Mouse (Mus musculus): Measurements from ENCODE around the gene Fam216b. TPM values are rescaled to one million over a fixed set of nuclear protein-coding genes. Genes with fewer than 3 reads are reported as not detected.

The Fam216b gene
- polyA plus RNA-seq, 1 experiment from 2014 or later, result not detected

DNA sequence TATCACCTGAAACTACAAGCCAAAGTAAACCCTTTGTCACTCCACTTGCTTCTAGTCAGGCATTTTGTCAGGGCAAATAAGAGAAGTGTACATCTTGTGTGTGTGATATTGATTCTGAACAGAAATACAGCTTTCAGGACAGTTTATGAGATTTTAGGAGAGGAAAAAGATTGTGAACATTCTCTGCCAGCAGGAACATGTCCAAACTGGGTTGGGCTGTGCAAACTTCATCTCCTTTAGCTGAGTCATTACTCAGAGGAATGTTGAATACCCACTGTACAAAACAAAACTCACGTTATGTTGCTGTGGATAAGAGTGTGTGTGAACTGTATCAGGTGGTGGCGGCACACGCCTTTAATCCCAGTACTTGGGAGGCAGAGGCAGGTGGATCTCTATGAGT is 22.1 kb upstream of the Fam216b start:
- Histone ChIP-seq H3K27ac (ENCODE audit: low read depth, low read length) (no peak overlapping the region), H3K4me3 (ENCODE audit: low read depth, low read length) (no peak overlapping the region), H3K9me3 (ENCODE audit: control insufficient read depth, low read length) (no peaks in the 10 kb centered on the region), H3K36me3 (ENCODE audit: control insufficient read depth, insufficient read depth, low read length) (no peaks in the 10 kb centered on the region), H3K4me1 (replicated peaks; ENCODE audit: control insufficient read depth, insufficient read depth, low read length) (no peaks in the 10 kb centered on the region), H3K4me2 (ENCODE audit: low read depth, low read length, severe bottlenecking) (no peak overlapping the region), H3K27me3 (ENCODE audit: control insufficient read depth, insufficient read depth, low read length) (no peaks in the 10 kb centered on the region), H3K9ac (ENCODE audit: low read length) (no peak overlapping the region)
- WGBS, result 95% methylated on average over 3 of the region's 3 CpGs
- no peak for ATAC-seq (replicated peaks; ENCODE audit: low FRiP score)
- no peak for DNase-seq (ENCODE audit: low spot score)

DNA sequence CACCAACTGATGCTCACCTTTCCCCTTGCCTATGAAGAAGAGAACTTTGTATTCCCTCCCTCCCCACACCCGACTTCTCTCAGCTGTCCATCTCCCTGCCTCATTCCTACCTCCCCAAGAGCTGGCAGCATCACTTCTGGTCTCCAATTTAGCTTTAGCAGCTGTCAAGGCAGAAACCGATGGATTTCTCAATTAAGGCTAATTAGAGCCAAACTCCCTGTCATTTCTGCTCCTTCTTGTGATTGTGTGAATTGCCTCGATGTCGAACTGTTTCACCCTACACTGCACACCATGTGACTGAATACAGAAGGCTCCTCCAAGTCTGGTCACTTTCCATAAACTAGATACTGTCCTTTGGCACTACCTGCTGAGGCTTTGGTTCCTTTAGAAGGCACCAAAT is 20.6 kb upstream of the Fam216b start:
- H3K36me3 ChIP-seq (ENCODE audit: control insufficient read depth, insufficient read depth, low read length), result no peaks in the 10 kb centered on the region
- no peak overlapping the region for H3K4me3 ChIP-seq (ENCODE audit: low read depth, low read length)
- no peak overlapping the region for H3K4me2 ChIP-seq (ENCODE audit: low read depth, low read length, severe bottlenecking)
- H3K27me3 ChIP-seq (ENCODE audit: control insufficient read depth, insufficient read depth, low read length), result no peaks in the 10 kb centered on the region
- no peaks in the 10 kb centered on the region for H3K9me3 ChIP-seq (ENCODE audit: control insufficient read depth, low read length)
- WGBS, result 59% methylated on average over 4 of the region's 4 CpGs
- H3K4me1 ChIP-seq (replicated peaks; ENCODE audit: control insufficient read depth, insufficient read depth, low read length), result no peaks in the 10 kb centered on the region
- H3K27ac ChIP-seq (ENCODE audit: low read depth, low read length), result no peak overlapping the region
- H3K9ac ChIP-seq (ENCODE audit: low read length), result no peak overlapping the region
- no peak for ATAC-seq (replicated peaks; ENCODE audit: low FRiP score)
- no peak for DNase-seq (ENCODE audit: low spot score)

DNA sequence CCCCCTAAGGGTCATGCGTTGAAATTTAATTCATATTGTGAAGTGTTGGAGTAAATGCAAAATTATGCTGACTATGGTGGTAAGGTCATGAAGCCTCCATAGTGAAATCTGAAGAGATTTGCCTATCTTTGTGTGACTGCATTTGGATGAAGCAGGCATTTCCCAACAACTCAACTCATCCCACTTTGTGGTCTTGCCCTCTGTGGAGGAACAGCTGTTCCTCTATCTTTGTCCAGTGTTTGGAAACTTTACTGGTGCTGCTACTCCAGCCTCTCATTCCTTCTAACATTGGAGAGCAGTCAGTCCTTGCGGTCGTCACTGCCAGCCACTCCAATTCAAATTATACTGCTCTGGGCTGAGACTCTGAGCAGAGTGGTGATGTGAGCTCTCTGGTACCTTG is 19.6 kb upstream of the Fam216b start:
- ATAC-seq (replicated peaks; ENCODE audit: low FRiP score), result no peak

DNA sequence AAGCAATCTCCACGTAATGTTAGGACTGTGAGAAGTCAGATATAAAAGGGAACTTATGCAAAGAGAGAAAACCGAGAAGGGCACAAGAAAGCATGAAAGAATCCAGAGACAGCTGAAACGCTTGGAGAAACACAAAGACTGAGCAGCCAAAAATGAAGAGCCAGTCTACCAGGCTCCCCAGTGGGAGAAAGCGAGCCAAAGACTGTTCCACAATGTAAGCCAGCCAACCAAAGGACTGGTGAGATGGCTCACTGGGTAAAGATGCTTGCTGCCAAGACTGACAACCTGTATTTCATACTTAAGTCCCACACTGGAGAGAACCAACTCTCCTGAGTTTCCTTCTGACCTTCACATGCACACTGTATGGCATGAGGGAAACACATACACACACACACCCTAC is 784 bp upstream of the Fam216b start:
- Histone ChIP-seq H3K4me3 (ENCODE audit: low read depth, low read length) (no peak overlapping the region), H3K9ac (ENCODE audit: low read length) (no peak overlapping the region), H3K9me3 (ENCODE audit: control insufficient read depth, low read length) (no peaks in the 10 kb centered on the region), H3K4me2 (ENCODE audit: low read depth, low read length, severe bottlenecking) (no peak overlapping the region), H3K36me3 (ENCODE audit: control insufficient read depth, insufficient read depth, low read length) (no peaks in the 10 kb centered on the region), H3K4me1 (replicated peaks; ENCODE audit: control insufficient read depth, insufficient read depth, low read length) (0 out of 2 replicates have a peak, but pooled peaks cover 2% of the 10 kb centered on the region), H3K27me3 (ENCODE audit: control insufficient read depth, insufficient read depth, low read length) (no peaks in the 10 kb centered on the region), H3K27ac (ENCODE audit: low read depth, low read length) (no peak overlapping the region)
- ATAC-seq (replicated peaks; ENCODE audit: low FRiP score) (no peak), DNase-seq (ENCODE audit: low spot score) (no peak)
- 84% methylated on average over 4 of the region's 4 CpGs for WGBS

More for the DNA sequence above, 19.6 kb upstream of the Fam216b start:
- WGBS, result 90% methylated on average over 3 of the region's 3 CpGs
- no peaks in the 10 kb centered on the region for H3K4me1 ChIP-seq (replicated peaks; ENCODE audit: control insufficient read depth, insufficient read depth, low read length)
- H3K9me3 ChIP-seq (ENCODE audit: control insufficient read depth, low read length), result no peaks in the 10 kb centered on the region
- no peaks in the 10 kb centered on the region for H3K27me3 ChIP-seq (ENCODE audit: control insufficient read depth, insufficient read depth, low read length)
- no peak overlapping the region for H3K4me2 ChIP-seq (ENCODE audit: low read depth, low read length, severe bottlenecking)
- no peak overlapping the region for H3K27ac ChIP-seq (ENCODE audit: low read depth, low read length)
- no peak overlapping the region for H3K9ac ChIP-seq (ENCODE audit: low read length)
- DNase-seq (ENCODE audit: low spot score), result no peak
- H3K4me3 ChIP-seq (ENCODE audit: low read depth, low read length), result no peak overlapping the region
- H3K36me3 ChIP-seq (ENCODE audit: control insufficient read depth, insufficient read depth, low read length), result no peaks in the 10 kb centered on the region

DNA sequence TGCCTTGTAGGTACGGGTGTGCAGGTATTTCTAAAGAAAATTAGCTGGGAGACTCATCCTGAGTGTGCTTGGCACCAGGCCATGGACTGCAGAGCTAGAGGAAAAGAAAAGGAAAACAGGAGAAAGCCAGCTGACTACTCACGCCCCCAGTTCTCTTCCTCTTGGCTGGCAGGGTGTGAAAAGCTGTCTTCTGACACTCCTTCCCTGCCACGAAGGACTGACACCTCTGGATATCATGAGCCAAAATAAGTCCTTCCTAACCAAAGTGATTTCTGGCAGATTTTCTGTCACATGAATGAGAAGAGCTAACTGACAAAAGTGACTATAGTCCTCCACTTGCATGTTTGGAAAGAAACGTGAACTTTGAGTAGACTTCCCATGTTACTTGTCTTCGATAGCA is 5.3 kb downstream of the Fam216b start:
- H3K9ac ChIP-seq (ENCODE audit: low read length), result no peak overlapping the region
- no peak overlapping the region for H3K4me3 ChIP-seq (ENCODE audit: low read depth, low read length)
- 0 out of 2 replicates have a peak, but pooled peaks cover 2% of the 10 kb centered on the region for H3K4me1 ChIP-seq (replicated peaks; ENCODE audit: control insufficient read depth, insufficient read depth, low read length)
- H3K9me3 ChIP-seq (ENCODE audit: control insufficient read depth, low read length), result no peaks in the 10 kb centered on the region
- no peak overlapping the region for H3K27ac ChIP-seq (ENCODE audit: low read depth, low read length)
- no peak overlapping the region for H3K4me2 ChIP-seq (ENCODE audit: low read depth, low read length, severe bottlenecking)
- ATAC-seq (replicated peaks; ENCODE audit: low FRiP score), result no peak
- no peaks in the 10 kb centered on the region for H3K36me3 ChIP-seq (ENCODE audit: control insufficient read depth, insufficient read depth, low read length)
- no peak for DNase-seq (ENCODE audit: low spot score)
- 83% methylated on average over 5 of the region's 5 CpGs for WGBS
- no peaks in the 10 kb centered on the region for H3K27me3 ChIP-seq (ENCODE audit: control insufficient read depth, insufficient read depth, low read length)

DNA sequence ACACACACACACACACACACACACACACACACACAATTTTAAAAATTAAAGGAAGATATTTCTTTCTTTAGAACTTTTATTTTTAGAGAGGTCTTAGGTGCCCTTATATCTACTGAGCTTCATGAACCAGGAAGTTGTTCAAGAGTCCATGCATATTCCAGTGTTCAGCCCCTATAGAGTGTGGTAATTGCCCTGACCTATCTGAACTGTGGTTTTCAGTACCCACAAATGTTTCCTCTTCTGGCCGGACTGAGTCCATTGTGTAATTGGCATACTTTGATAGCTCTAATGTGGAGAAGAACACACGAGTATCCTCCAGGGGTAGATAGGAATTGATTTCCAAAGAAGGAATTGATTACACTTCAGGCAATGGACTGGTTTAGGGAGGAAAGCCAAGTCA is 11.3 kb downstream of the Fam216b start:
- no peaks in the 10 kb centered on the region for H3K4me1 ChIP-seq (replicated peaks; ENCODE audit: control insufficient read depth, insufficient read depth, low read length)
- no peak overlapping the region for H3K27ac ChIP-seq (ENCODE audit: low read depth, low read length)
- H3K4me3 ChIP-seq (ENCODE audit: low read depth, low read length), result no peak overlapping the region

DNA sequence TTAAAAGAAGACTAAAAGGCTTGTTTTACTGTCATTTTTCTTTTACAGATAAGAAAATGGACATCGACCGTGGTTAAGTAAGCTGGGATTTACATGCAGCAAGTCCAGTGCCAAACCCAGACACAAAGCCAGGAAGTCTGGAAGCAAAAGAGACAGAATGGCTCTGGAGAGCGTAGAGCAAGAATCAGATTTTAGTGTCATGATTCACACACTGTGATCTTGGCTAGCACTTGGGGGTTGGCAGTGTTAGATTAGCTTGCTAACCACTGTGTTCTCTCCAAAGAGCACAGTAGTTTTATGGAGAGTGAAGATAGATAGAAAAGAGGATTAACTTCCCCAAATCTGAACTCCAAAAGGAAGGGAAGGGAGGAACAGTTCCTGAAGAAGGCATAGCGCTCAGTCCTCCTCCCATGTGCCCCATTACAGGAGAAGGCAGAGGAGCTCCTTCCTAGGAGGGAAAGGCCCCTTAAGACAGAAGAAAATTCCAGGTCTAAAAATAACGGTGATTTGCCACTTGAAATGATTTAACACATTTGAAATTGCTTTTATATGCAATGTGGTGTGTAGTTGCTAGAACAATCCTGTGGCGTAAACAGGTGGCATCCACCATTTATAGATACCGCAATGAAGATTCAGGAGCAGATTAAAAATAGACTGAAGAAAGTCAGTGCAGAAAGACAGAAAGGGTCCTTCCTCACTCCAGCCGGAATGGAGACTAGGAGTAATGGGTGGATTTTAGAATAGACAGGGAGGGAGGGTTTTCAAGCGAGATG is 22.7 kb downstream of the Fam216b start:
- DNase-seq (ENCODE audit: low spot score) (no peak), ATAC-seq (replicated peaks; ENCODE audit: low FRiP score) (no peak)
- Histone ChIP-seq H3K4me2 (ENCODE audit: low read depth, low read length, severe bottlenecking) (no peak overlapping the region), H3K4me1 (replicated peaks; ENCODE audit: control insufficient read depth, insufficient read depth, low read length) (no peaks in the 10 kb centered on the region), H3K36me3 (ENCODE audit: control insufficient read depth, insufficient read depth, low read length) (no peaks in the 10 kb centered on the region), H3K9ac (ENCODE audit: low read length) (no peak overlapping the region), H3K27ac (ENCODE audit: low read depth, low read length) (no peak overlapping the region), H3K4me3 (ENCODE audit: low read depth, low read length) (no peak overlapping the region), H3K27me3 (ENCODE audit: control insufficient read depth, insufficient read depth, low read length) (no peaks in the 10 kb centered on the region), H3K9me3 (ENCODE audit: control insufficient read depth, low read length) (no peaks in the 10 kb centered on the region)
- 92% methylated on average over 9 of the region's 9 CpGs for WGBS

More for the DNA sequence above, 11.3 kb downstream of the Fam216b start:
- H3K9ac ChIP-seq (ENCODE audit: low read length), result no peak overlapping the region
- H3K9me3 ChIP-seq (ENCODE audit: control insufficient read depth, low read length), result no peaks in the 10 kb centered on the region
- H3K36me3 ChIP-seq (ENCODE audit: control insufficient read depth, insufficient read depth, low read length), result no peaks in the 10 kb centered on the region
- DNase-seq (ENCODE audit: low spot score) (no peak), ATAC-seq (replicated peaks; ENCODE audit: low FRiP score) (no peak)
- WGBS, result 58% methylated on average over 2 of the region's 2 CpGs
- H3K4me2 ChIP-seq (ENCODE audit: low read depth, low read length, severe bottlenecking), result no peak overlapping the region
- H3K27me3 ChIP-seq (ENCODE audit: control insufficient read depth, insufficient read depth, low read length), result no peaks in the 10 kb centered on the region

DNA sequence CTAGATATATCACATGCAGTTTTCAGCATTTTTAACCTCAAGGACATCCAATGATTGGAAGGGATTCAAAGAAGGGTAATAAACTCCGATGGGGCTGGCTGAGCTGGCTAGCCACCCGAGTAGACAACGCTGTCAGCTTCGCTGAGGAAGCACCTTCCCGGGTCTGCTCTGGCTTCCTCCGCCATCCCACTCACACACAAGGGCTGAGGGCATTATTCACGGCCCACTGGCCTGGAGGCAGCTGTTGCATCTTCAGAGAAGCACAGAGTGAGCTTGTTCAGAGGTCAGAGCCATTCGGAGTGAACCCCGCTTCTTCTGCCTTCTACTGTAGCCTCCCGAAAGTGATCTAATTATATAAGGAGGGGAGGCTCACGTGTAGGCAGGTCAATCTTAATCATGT is 26.3 kb downstream of the Fam216b start:
- H3K9ac ChIP-seq (ENCODE audit: low read length), result no peak overlapping the region
- no peaks in the 10 kb centered on the region for H3K36me3 ChIP-seq (ENCODE audit: control insufficient read depth, insufficient read depth, low read length)
- no peaks in the 10 kb centered on the region for H3K4me1 ChIP-seq (replicated peaks; ENCODE audit: control insufficient read depth, insufficient read depth, low read length)
- no peak for ATAC-seq (replicated peaks; ENCODE audit: low FRiP score)
- DNase-seq (ENCODE audit: low spot score), result no peak
- 84% methylated on average over 11 of the region's 11 CpGs for WGBS
- H3K4me2 ChIP-seq (ENCODE audit: low read depth, low read length, severe bottlenecking), result no peak overlapping the region
- H3K4me3 ChIP-seq (ENCODE audit: low read depth, low read length), result no peak overlapping the region
- no peaks in the 10 kb centered on the region for H3K9me3 ChIP-seq (ENCODE audit: control insufficient read depth, low read length)
- H3K27me3 ChIP-seq (ENCODE audit: control insufficient read depth, insufficient read depth, low read length), result no peaks in the 10 kb centered on the region
- no peak overlapping the region for H3K27ac ChIP-seq (ENCODE audit: low read depth, low read length)

DNA sequence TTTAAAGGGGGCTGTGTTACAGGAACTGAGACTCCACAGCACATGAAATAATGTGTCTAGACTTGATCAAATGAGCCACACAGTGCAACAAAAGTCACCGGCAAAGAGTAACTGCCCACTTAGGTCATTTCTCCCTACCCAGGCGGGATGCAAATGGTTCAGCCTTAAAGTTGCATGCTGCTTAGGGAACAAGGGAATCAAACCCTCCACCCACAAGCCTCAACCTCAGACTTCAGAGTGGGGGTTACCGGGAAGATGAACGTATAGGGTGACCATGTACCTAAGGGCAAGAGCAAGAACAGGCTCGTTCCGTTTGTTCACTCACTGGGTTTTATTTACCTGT is 28.2 kb downstream of the Fam216b start:
- WGBS, result 92% methylated on average over 6 of the region's 6 CpGs
- no peak overlapping the region for H3K9ac ChIP-seq (ENCODE audit: low read length)
- no peak overlapping the region for H3K4me2 ChIP-seq (ENCODE audit: low read depth, low read length, severe bottlenecking)
- no peaks in the 10 kb centered on the region for H3K4me1 ChIP-seq (replicated peaks; ENCODE audit: control insufficient read depth, insufficient read depth, low read length)
- no peak for ATAC-seq (replicated peaks; ENCODE audit: low FRiP score)
- H3K36me3 ChIP-seq (ENCODE audit: control insufficient read depth, insufficient read depth, low read length), result no peaks in the 10 kb centered on the region
- no peak for DNase-seq (ENCODE audit: low spot score)
- no peak overlapping the region for H3K4me3 ChIP-seq (ENCODE audit: low read depth, low read length)
- no peaks in the 10 kb centered on the region for H3K27me3 ChIP-seq (ENCODE audit: control insufficient read depth, insufficient read depth, low read length)
- H3K9me3 ChIP-seq (ENCODE audit: control insufficient read depth, low read length), result no peaks in the 10 kb centered on the region
- no peak overlapping the region for H3K27ac ChIP-seq (ENCODE audit: low read depth, low read length)
